In the genomic region with DNA sequence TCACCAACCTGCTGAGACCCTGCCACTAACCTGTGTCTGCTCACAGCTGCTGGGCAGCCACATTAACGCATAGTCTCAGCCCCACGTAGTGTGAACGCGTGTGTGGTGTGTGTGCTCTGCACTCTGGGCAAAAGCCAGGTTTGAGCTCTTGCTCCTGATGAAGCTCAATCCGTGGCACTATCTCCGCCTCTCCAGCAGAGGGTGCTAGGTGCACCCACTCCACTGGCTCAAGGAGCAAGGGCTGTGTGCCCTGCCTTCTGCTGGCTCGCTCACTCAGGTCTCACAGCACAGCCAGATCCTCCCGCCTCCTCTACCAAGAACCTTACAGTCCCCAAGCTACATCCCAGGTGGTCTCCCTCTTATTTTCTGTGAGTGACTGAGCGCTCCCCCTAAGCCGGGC, we compare ENCODE assay signal across 9 mouse cellular contexts. TPM values are rescaled to one million over a fixed set of nuclear protein-coding genes. Genes with fewer than 3 reads are reported as not detected.
A peak's percentile ranks its signal among the peaks of the same experiment; 100 is the strongest.
DNase-seq lines count a peak whose midpoint lies in the region; ATAC-seq lines count a peak whose summit lies in the region.
"Had no signal": no experiment of that assay in that cellular context is flagged by ENCODE, and none has a peak within 500 bp of the region (broad histone marks: within the 10 kb centered on the region; RNA-seq: fewer than 3 reads in every experiment).

No protein-coding gene starts in this region.

- no peaks in the 10 kb centered on the region for H3K4me1 ChIP-seq in forebrain, embryonic 14.5 days (ENCODE audit: control insufficient read depth, insufficient read depth, low read length)
- peaks cover 46% of the 10 kb centered on the region for H3K4me1 ChIP-seq in limb, embryonic 13.5 days
- H3K4me1 ChIP-seq in neural tube, embryonic 11.5 days (ENCODE audit: control insufficient read depth, insufficient read depth, low read length), result no peaks in the 10 kb centered on the region
- H3K4me1 ChIP-seq: liver, embryonic 15.5 days had no signal

- H3K4me2 ChIP-seq in forebrain, embryonic 14.5 days (ENCODE audit: low read length), result no peak overlapping the region
- H3K4me2 ChIP-seq in limb, embryonic 13.5 days (replicated peaks), result no peak overlapping the region
- no peak overlapping the region for H3K4me2 ChIP-seq in neural tube, embryonic 11.5 days (ENCODE audit: low read depth)
- H3K4me2 ChIP-seq: liver, embryonic 15.5 days had no signal

- peaks cover 46% of the 10 kb centered on the region for H3K36me3 ChIP-seq in forebrain, embryonic 14.5 days (ENCODE audit: control insufficient read depth, insufficient read depth, low read length)
- H3K36me3 ChIP-seq in limb, embryonic 13.5 days, result peaks cover 76% of the 10 kb centered on the region
- H3K36me3 ChIP-seq in neural tube, embryonic 11.5 days (ENCODE audit: control insufficient read depth, insufficient read depth, low read length), result peaks cover 4% of the 10 kb centered on the region; the same call in 1 of the 2 replicates

- no peak overlapping the region for H3K9ac ChIP-seq in forebrain, embryonic 14.5 days (ENCODE audit: low read length)
- no peak overlapping the region; the same call in 1 of the 2 replicates for H3K9ac ChIP-seq in limb, embryonic 13.5 days
- no peak overlapping the region for H3K9ac ChIP-seq in neural tube, embryonic 11.5 days (ENCODE audit: low read length)
- H3K9ac ChIP-seq: liver, embryonic 15.5 days had no signal

- no peaks in the 10 kb centered on the region for H3K27me3 ChIP-seq in forebrain, embryonic 14.5 days (replicated peaks; ENCODE audit: control insufficient read depth, insufficient read depth, low read length)
- H3K27me3 ChIP-seq in limb, embryonic 13.5 days, result no peaks in the 10 kb centered on the region
- H3K27me3 ChIP-seq in neural tube, embryonic 11.5 days (ENCODE audit: control insufficient read depth, insufficient read depth, low read length), result no peaks in the 10 kb centered on the region
- H3K27me3 ChIP-seq: liver, embryonic 15.5 days had no signal

- no peaks in the 10 kb centered on the region for H3K9me3 ChIP-seq in forebrain, embryonic 14.5 days (replicated peaks; ENCODE audit: control insufficient read depth, low read length)
- no peaks in the 10 kb centered on the region for H3K9me3 ChIP-seq in limb, embryonic 13.5 days
- no peaks in the 10 kb centered on the region for H3K9me3 ChIP-seq in neural tube, embryonic 11.5 days (ENCODE audit: control insufficient read depth, low read length)
- H3K9me3 ChIP-seq: liver, embryonic 15.5 days had no signal

- H3K4me3 ChIP-seq in forebrain, embryonic 14.5 days (ENCODE audit: low read depth, low read length), result no peak overlapping the region
- no peak overlapping the region for H3K4me3 ChIP-seq in limb, embryonic 13.5 days
- no peak overlapping the region for H3K4me3 ChIP-seq in neural tube, embryonic 11.5 days (ENCODE audit: low read depth, low read length)
- H3K4me3 ChIP-seq: liver, embryonic 15.5 days had no signal

- H3K27ac ChIP-seq in forebrain, embryonic 14.5 days (ENCODE audit: low read depth, low read length), result no peak overlapping the region
- peak overlapping the region; percentile 48; the same call in 1 of the 2 replicates for H3K27ac ChIP-seq in limb, embryonic 13.5 days
- no peak overlapping the region for H3K27ac ChIP-seq in neural tube, embryonic 11.5 days (ENCODE audit: low read depth, low read length)
- H3K27ac ChIP-seq: liver, embryonic 15.5 days had no signal

- DNase-seq in ovary, adult 18-20 months (ENCODE audit: low spot score), result peak; percentile 49
- no peak for DNase-seq in ovary, postnatal 10 days (ENCODE audit: low spot score)
- DNase-seq in forebrain, embryonic 14.5 days (ENCODE audit: low spot score), result peak; percentile 51
- peak; percentile 78 for DNase-seq in kidney, adult 9 months
- DNase-seq in neural tube, embryonic 11.5 days (ENCODE audit: low spot score), result peak; percentile 35
- no peak for DNase-seq in urinary bladder, adult 18-20 months (ENCODE audit: low spot score in 2 of 2)

- 67% methylated on average over 10 of the region's 10 CpGs for WGBS in forebrain, embryonic 14.5 days
- WGBS in limb, embryonic 13.5 days, result 50% methylated on average over 10 of the region's 10 CpGs
- 68% methylated on average over 10 of the region's 10 CpGs for WGBS in neural tube, embryonic 11.5 days

- ATAC-seq in cerebellum, adult (ENCODE audit: insufficient number of reproducible peaks, low FRiP score, low TSS enrichment), result peak; percentile 64
- 0 out of 2 replicates have a peak, but pooled peaks have one; percentile 26 for ATAC-seq in forebrain, embryonic 14.5 days
- no peak for ATAC-seq in limb, embryonic 13.5 days (ENCODE audit: low FRiP score, low read depth)
- no peak for ATAC-seq in neural tube, embryonic 11.5 days (ENCODE audit: insufficient read depth, low FRiP score, low TSS enrichment)

RNA-seq across cellular contexts. Expression of gene Pqlc2, which starts 21.5 kb away (rescaled TPM):
- 8.9 and 10.5 TPM in 2 replicates for polyA plus RNA-seq in forebrain, embryonic 14.5 days (2014; fragmentation: Nextera tagmentation; extraction: Ambion mirVana)
- 16.9 and 18.0 TPM in 2 replicates for polyA plus RNA-seq in limb, embryonic 13.5 days (2015; fragmentation: Nextera tagmentation; extraction: Ambion mirVana)
- 12.8 and 13.2 TPM in 2 replicates for polyA plus RNA-seq in neural tube, embryonic 11.5 days (2014; fragmentation: Nextera tagmentation; extraction: Ambion mirVana)

RNA-seq across cellular contexts. Expression of gene Akr7a5, which starts 21.5 kb away (rescaled TPM):
- 56.6 and 59.4 TPM in 2 replicates for polyA plus RNA-seq in forebrain, embryonic 14.5 days (2014; fragmentation: Nextera tagmentation; extraction: Ambion mirVana)
- 120 and 124 TPM in 2 replicates for polyA plus RNA-seq in limb, embryonic 13.5 days (2015; fragmentation: Nextera tagmentation; extraction: Ambion mirVana)
- 73.1 and 73.8 TPM in 2 replicates for polyA plus RNA-seq in neural tube, embryonic 11.5 days (2014; fragmentation: Nextera tagmentation; extraction: Ambion mirVana)

Comparison
In these comparisons a context has a peak if more than half of its experiments do, and no peak if none do; other contexts are left out.
1. DNase-seq: peak in ovary, adult 18-20 months (single experiment), forebrain, embryonic 14.5 days (single experiment), kidney, adult 9 months (single experiment) and neural tube, embryonic 11.5 days (single experiment); none in ovary, postnatal 10 days (single experiment) and urinary bladder, adult 18-20 months (0 of 2).
2. ATAC-seq: peak in cerebellum, adult (single experiment) and forebrain, embryonic 14.5 days (single experiment); none in limb, embryonic 13.5 days (single experiment) and neural tube, embryonic 11.5 days (single experiment).